Mouse (Mus musculus): Measurements from ENCODE around the gene Epha1. TPM values are rescaled to one million over a fixed set of nuclear protein-coding genes. Genes with fewer than 3 reads are reported as not detected.

Epha1 gene
- polyA plus RNA-seq, 1 experiment: 6.3 TPM

DNA sequence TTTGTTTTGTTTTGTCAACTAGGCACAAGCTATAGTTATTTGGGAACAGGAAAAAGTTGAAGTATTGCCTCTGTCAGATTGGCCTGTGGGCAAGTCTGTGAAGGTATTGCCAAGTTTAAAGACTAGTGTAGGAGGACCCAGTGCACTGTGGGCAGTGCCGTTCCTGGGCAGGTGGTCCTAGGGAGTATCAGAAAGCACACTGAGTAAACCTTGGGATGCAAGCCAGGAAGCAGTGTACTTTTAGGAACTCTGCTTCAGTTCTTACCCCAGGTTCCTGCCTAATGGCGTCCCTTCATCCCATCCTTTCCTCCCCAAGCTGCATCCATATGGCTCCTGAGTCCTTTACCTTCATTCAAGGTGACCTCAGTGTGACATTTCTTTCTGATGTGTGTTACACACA lies 2.1 kb upstream of the Epha1 start:
- no peak overlapping the region for H3K4me3 ChIP-seq
- no peak for TF ChIP-seq MYOD1 (IDR thresholded peaks at IDR 0.05; ENCODE audit: control insufficient read depth in 1 of 3, insufficient read length in 2 of 3, low read depth in 2 of 3)
- TF ChIP-seq SRF (IDR thresholded peaks at IDR 0.05; ENCODE audit: control insufficient read depth, insufficient read length, low read depth): no peak
- no peak for TF ChIP-seq CEBPB (IDR thresholded peaks at IDR 0.05; ENCODE audit: insufficient read depth, poor library complexity, severe bottlenecking)
- TF ChIP-seq USF1 (IDR thresholded peaks at IDR 0.05; ENCODE audit: low read depth): no peak
- no peak for TF ChIP-seq E2F4 (IDR thresholded peaks at IDR 0.05; ENCODE audit: insufficient read depth)
- no peak for TF ChIP-seq TCF3 (IDR thresholded peaks at IDR 0.05; ENCODE audit: insufficient read length, low read depth)
- no peaks in the 10 kb centered on the region for H3K27me3 ChIP-seq (ENCODE audit: control insufficient read depth, insufficient read depth, insufficient read length)
- peak overlapping the region; percentile 83 for H3K4me2 ChIP-seq (ENCODE audit: low read depth)
- no peak overlapping the region for H3ac ChIP-seq (ENCODE audit: control insufficient read depth, insufficient read length)
- peaks cover 4% of the 10 kb centered on the region for H3K36me3 ChIP-seq (ENCODE audit: control insufficient read depth, insufficient read depth)
- H3K79me2 ChIP-seq (ENCODE audit: control insufficient read depth, insufficient read depth): no peaks in the 10 kb centered on the region

DNA sequence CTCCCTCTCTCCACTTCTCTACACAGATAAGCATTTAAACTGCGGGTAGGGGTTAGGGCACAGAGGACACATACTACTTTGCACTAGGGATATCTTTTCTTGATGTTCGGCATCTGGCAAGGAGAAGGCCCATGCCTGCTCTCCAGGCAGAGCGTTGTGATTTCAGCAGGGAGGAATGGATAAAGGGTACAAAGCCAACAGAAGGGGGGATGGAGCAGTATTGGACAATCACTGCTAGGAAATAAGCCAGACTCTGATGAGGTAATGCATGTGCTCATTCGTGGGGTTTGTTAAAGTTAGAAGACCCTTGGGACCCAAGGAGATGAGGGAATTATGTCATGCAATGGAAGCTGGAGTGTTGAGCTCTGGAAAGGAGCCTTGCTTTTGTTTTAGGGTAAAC lies 1.6 kb upstream of the Epha1 start:
- peaks cover 4% of the 10 kb centered on the region for H3K36me3 ChIP-seq (ENCODE audit: control insufficient read depth, insufficient read depth)
- H3K27me3 ChIP-seq (ENCODE audit: control insufficient read depth, insufficient read depth, insufficient read length): no peaks in the 10 kb centered on the region
- H3K4me2 ChIP-seq (ENCODE audit: low read depth): peak overlapping the region; percentile 83
- no peaks in the 10 kb centered on the region for H3K79me2 ChIP-seq (ENCODE audit: control insufficient read depth, insufficient read depth)
- no peak for TF ChIP-seq E2F4 (IDR thresholded peaks at IDR 0.05; ENCODE audit: insufficient read depth)
- TF ChIP-seq MYOG (IDR thresholded peaks at IDR 0.05; ENCODE audit: control insufficient read depth in 1 of 3, insufficient read depth in 1 of 3, insufficient read length in 2 of 3, low read depth in 2 of 3): no peak
- peak; percentile 52; the same call in 1 of the 2 replicates for TF ChIP-seq CEBPB (IDR thresholded peaks at IDR 0.05; ENCODE audit: insufficient read depth, poor library complexity, severe bottlenecking)
- no peak for TF ChIP-seq TCF3 (IDR thresholded peaks at IDR 0.05; ENCODE audit: insufficient read length, low read depth)
- H3K4me3 ChIP-seq: peak overlapping the region; percentile 22
- H3ac ChIP-seq (ENCODE audit: control insufficient read depth, insufficient read length): no peak overlapping the region

DNA sequence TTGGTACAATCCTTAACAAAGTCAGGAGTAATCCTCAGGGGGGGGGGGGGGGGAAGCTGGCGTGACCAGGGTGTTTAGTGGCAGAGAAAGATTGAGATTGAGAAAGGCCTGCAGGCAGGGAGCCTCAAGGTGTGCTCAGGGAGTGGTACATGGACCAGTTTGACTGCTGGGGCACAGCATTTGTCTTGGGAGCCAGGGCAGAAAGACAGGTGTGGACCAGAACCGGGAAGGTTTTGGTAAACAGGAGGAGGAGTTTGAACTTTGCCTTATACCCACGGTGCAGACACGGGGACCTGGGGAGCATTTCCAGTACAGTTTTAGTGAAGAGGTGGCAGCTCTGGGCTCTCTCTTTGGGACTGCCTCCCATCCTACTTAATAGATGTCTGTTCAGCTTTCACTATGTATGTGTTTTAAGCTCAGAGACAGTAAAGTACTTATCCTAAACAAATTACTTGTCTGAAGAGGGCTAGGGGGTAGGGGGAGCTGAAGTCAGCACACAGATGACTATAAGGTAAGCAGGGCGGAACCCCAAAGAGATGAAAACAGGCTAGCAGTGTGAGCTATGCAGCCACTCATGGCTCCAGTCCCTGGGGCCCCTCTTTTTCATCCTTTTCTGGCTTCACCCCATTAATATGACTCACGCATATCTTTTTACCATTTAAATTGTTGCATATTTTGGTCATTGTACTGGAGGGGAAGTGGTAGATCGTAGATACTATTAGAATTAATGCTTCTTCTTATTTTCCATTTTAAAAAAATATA lies 782 bp upstream of the Epha1 start:
- Histone ChIP-seq H3K36me3 (ENCODE audit: control insufficient read depth, insufficient read depth) (peaks cover 4% of the 10 kb centered on the region), H3K79me2 (ENCODE audit: control insufficient read depth, insufficient read depth) (no peaks in the 10 kb centered on the region), H3K4me2 (ENCODE audit: low read depth) (peak overlapping the region; percentile 83), H3ac (ENCODE audit: control insufficient read depth, insufficient read length) (peak overlapping the region; percentile 17), H3K4me3 (peak overlapping the region; percentile 22), H3K27me3 (ENCODE audit: control insufficient read depth, insufficient read depth, insufficient read length) (no peaks in the 10 kb centered on the region)
- no peak for TF ChIP-seq CEBPB (IDR thresholded peaks at IDR 0.05; ENCODE audit: insufficient read depth, poor library complexity, severe bottlenecking)
- TF ChIP-seq POLR2AphosphoS2 (IDR thresholded peaks at IDR 0.05; ENCODE audit: insufficient read length, low read depth): no peak
- no peak for TF ChIP-seq MYOG (IDR thresholded peaks at IDR 0.05; ENCODE audit: control insufficient read depth in 1 of 3, insufficient read depth in 1 of 3, insufficient read length in 2 of 3, low read depth in 2 of 3)

DNA sequence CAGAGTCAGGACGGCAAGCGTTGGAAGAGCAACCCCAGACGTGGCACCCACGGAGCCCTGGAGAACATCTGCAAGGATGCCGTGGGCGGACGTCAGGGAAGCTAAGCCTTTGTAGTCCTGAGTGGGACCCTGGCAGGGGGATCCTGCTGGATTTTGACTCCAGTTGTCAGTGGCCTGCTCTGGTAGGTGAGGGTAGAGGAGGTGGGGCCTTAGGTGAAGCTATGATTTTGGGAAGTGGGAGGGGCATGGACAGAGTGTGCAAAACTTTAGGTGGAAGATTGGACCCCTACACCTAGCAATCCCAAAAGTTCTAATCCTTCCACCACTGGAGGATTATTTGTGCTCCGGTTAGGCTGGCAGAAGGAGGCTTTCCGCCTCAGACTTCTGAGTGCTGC lies 650 bp downstream of the Epha1 start:
- Histone ChIP-seq H3K27me3 (ENCODE audit: control insufficient read depth, insufficient read depth, insufficient read length) (no peaks in the 10 kb centered on the region), H3K4me3 (peak overlapping the region; percentile 22), H3K79me2 (ENCODE audit: control insufficient read depth, insufficient read depth) (no peaks in the 10 kb centered on the region), H3K36me3 (ENCODE audit: control insufficient read depth, insufficient read depth) (no peaks in the 10 kb centered on the region), H3K4me2 (ENCODE audit: low read depth) (peak overlapping the region; percentile 83), H3ac (ENCODE audit: control insufficient read depth, insufficient read length) (no peak overlapping the region)
- TF ChIP-seq TCF3 (IDR thresholded peaks at IDR 0.05; ENCODE audit: insufficient read length, low read depth): no peak
- no peak for TF ChIP-seq POLR2AphosphoS2 (IDR thresholded peaks at IDR 0.05; ENCODE audit: insufficient read length, low read depth)
- no peak for TF ChIP-seq MYOD1 (IDR thresholded peaks at IDR 0.05; ENCODE audit: control insufficient read depth in 1 of 3, insufficient read length in 2 of 3, low read depth in 2 of 3)
- no peak for TF ChIP-seq POLR2A (IDR thresholded peaks at IDR 0.05; ENCODE audit: insufficient read length, low read depth)
- TF ChIP-seq CEBPB (IDR thresholded peaks at IDR 0.05; ENCODE audit: insufficient read depth, poor library complexity, severe bottlenecking): no peak

DNA sequence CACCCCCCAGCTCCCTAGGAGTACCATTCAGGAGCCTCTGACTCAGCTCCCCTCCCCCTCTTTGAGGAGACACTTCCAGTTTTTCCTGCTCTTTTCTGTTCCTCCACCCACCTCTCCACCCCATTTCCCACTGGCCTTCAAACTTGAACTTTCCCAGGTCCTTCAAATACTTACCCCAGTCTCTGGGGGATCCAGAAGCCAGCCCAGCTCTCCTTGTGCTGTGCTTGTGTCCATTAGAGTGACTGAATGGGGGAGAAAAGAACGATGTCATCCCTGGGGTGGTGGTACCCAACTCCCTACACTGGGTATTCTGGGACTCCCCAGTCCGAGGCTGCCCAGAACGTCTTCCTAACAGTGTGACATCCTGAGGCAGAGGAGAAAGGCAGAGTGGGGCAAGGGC lies 1.1 kb downstream of the Epha1 start:
- H3K27me3 ChIP-seq (ENCODE audit: control insufficient read depth, insufficient read depth, insufficient read length): no peaks in the 10 kb centered on the region

More for the DNA sequence above, 1.1 kb downstream of the Epha1 start:
- Histone ChIP-seq H3K4me3 (peak overlapping the region; percentile 22), H3K79me2 (ENCODE audit: control insufficient read depth, insufficient read depth) (no peaks in the 10 kb centered on the region), H3K4me2 (ENCODE audit: low read depth) (peak overlapping the region; percentile 83), H3K36me3 (ENCODE audit: control insufficient read depth, insufficient read depth) (no peaks in the 10 kb centered on the region), H3ac (ENCODE audit: control insufficient read depth, insufficient read length) (no peak overlapping the region)
- TF ChIP-seq SRF (IDR thresholded peaks at IDR 0.05; ENCODE audit: control insufficient read depth, insufficient read length, low read depth) (no peak), MAX (IDR thresholded peaks at IDR 0.05; ENCODE audit: low read depth) (no peak), E2F4 (IDR thresholded peaks at IDR 0.05; ENCODE audit: insufficient read depth) (no peak), MYOD1 (IDR thresholded peaks at IDR 0.05; ENCODE audit: control insufficient read depth in 1 of 3, insufficient read length in 2 of 3, low read depth in 2 of 3) (no peak), CEBPB (IDR thresholded peaks at IDR 0.05; ENCODE audit: insufficient read depth, poor library complexity, severe bottlenecking) (no peak), POLR2A (IDR thresholded peaks at IDR 0.05; ENCODE audit: insufficient read length, low read depth) (no peak), USF1 (IDR thresholded peaks at IDR 0.05; ENCODE audit: low read depth) (no peak), POLR2AphosphoS2 (IDR thresholded peaks at IDR 0.05; ENCODE audit: insufficient read length, low read depth) (no peak), TCF12 (IDR thresholded peaks at IDR 0.05; ENCODE audit: insufficient read depth, poor library complexity, severe bottlenecking) (no peak), TCF3 (IDR thresholded peaks at IDR 0.05; ENCODE audit: insufficient read length, low read depth) (no peak), MYOG (IDR thresholded peaks at IDR 0.05; ENCODE audit: control insufficient read depth in 1 of 3, insufficient read depth in 1 of 3, insufficient read length in 2 of 3, low read depth in 2 of 3) (no peak), REST (IDR thresholded peaks at IDR 0.05; ENCODE audit: insufficient read depth, insufficient read length) (no peak)

All from myocyte (in vitro differentiated cells).